Mouse (Mus musculus): ENCODE measurements around the gene Myo1d. TPM values are rescaled to one million over a fixed set of nuclear protein-coding genes. Genes with fewer than 3 reads are reported as not detected.

Gene Myo1d
- 1 to 10 TPM; 2.5 to 2.8 TPM for polyA plus RNA-seq (2017; shearing (Covaris generic))

GRCm38 (mm10) chr11:80779527-80780344 is at the start of gene Myo1d:
Gene Myo1d, minus strand, starts transcription at chr11:80780025.

GRCm38 (mm10) chr11:80809993-80810821 is 30.4 kb upstream of the Myo1d start, which contains the start of gene Tmem98:
Gene Tmem98, plus strand, starts transcription at chr11:80810175.

GRCm38 (mm10) chr11:80476222-80477189 is 303.3 kb downstream of the Myo1d start, which contains the start of gene Cdk5r1:
Gene Cdk5r1, plus strand, starts transcription at chr11:80477023.

Other genes starting within 250 kb of the Myo1d start
- gene Tmem98, start 30.1 kb upstream of the Myo1d start, polyA plus RNA-seq (2017; shearing (Covaris generic)), result under 1 TPM in 1 of 2 experiments, not detected in 1; 0.23 TPM
- gene Spaca3, start 78.3 kb upstream of the Myo1d start, polyA plus RNA-seq (2017; shearing (Covaris generic)), result not detected

Measured in activated CD4-positive, CD25-positive, alpha-beta regulatory T cell (primary cell).